Mouse (Mus musculus): ENCODE data around the gene Eif2ak4.

The Eif2ak4 gene

DNA sequence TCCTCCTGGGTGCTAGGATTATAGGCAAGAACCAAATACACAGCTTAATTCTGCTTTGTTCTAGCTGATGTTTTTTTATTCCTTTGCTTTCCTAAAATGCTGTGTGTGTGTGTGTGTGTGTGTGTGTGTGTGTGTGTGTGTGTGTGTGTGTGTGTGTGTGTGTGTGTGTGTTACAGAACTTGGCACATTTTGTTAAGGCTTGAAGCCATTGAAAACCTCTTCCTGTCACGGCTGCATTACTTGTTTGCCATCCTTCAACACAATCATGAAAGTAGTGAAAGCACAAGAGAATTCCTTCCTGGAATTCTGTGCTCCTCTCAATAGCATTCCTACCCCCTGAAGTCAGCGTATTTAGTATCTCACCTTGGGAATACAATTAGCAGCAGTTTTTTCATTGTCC lies 77.5 kb downstream of the Eif2ak4 start:
- DNase-seq (ENCODE audit: low read depth) = no peak

DNA sequence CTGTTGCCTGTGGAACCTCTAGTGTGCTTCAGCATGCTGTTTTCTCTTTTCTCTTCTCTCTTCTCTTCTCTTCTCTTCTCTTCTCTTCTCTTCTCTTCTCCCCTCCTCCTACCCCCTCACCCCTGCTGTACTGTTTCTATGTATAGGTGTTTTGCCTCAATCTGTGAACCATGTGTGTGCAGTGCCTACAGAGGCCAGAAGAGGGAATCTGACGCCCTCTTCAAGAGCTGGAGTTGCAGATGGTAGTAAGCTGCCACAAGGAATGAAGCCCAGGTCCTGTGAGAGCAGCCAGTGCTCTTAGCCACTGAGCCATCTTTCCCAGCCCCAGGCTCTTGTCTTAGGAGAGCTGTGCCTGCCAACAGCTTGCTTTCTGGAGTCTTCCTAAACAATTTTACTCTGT lies 78.2 kb downstream of the Eif2ak4 start:
- DNase-seq (ENCODE audit: low read depth) = no peak

DNA sequence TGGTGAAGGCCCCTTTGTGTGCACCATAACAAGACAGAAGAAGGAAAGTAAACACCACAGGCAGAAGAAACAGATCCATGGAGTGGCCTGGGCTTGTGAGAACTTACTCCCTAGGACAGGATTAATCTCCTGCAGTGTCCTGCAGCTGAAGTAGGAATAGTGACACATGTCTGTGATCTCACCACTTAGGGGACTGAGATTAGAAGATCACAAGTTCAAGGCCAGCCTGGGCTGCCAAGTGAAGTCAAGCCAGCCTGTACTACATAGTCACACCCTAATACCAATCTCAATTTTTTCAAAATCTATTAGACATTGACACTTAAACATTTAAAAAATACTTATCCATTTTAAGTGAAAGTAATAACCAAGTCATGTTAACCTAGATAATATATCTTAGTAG lies 79.9 kb downstream of the Eif2ak4 start:
- no peak for DNase-seq (ENCODE audit: low read depth)

DNA sequence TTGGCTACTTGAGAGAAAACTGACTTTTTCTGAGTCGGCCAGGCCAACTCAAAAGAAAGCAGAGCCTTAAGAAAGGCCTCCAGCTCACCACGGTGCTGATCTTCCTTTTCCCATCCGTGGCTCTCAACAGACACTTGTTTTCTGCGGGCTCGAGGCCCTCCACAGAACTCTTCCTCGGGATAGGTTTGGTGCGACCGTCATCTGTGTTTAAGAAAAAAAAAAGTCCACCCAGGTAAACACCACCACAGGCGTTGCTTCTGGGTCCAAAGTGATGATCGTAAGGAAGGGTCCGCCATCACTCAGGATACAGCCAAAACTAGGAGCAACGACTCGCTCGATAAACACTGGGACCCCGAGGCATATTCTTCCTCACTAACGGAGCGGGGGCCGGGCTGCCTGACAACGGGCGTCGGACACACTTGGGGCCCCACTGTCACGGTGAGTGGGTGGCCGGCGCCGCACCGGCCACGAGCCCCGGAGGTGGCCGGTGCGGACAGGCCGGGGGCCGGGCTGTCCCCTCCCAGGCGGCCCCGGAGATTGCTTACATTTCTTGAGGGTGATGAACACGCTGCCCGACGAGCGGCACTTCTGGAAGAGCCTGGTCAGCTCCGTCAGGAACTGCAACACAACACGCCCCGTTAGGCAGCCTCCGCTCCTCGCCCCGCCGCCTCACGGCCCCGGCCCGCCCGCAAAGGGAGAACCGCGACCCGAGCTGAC lies 90.6 kb downstream of the Eif2ak4 start:
- DNase-seq (ENCODE audit: low read depth) = no peak

DNA sequence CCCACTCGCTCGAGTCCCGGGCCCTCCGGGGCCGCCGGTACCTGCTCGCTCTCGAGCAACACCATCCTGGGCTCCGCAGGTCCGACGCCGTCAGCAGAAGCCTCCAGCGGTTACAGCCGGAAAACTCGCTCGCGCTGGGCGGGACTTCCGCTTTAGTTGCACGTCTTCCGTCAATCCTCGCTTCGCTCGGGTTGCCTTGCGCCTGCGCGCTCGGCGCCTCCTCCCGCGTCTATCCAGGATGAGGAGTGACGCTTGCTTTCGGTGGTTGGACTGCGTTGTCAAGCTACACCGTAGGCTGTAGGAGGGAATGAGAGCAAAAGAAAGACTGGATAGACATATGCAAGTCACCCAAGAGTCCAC lies 91.1 kb downstream of the Eif2ak4 start, which contains the start of gene Srp14:
TSS of gene Srp14 (minus strand) at position 162 of the 360 bp plus-strand sequence.
- peak; percentile 91 for DNase-seq (ENCODE audit: low read depth)

DNA sequence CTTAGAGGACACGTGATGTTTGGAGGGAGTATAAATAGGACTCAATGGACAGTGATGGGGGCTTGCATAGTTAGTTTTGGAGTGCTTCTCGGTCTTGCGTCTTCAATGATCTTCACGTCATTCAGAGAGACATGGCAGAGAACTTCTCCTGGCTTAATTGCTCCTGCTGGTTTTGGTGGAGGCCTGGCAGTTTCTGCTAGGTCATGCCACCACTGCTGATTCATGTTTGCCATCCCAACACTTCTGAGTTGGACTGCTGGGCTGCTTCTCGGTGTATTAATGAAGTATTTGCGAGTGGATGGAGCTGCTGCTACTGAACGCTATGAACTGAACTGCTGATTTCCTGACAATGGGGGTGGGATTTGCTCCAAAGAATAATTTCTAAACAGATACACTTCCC lies 92.5 kb downstream of the Eif2ak4 start:
- no peak for DNase-seq (ENCODE audit: low read depth)

DNA sequence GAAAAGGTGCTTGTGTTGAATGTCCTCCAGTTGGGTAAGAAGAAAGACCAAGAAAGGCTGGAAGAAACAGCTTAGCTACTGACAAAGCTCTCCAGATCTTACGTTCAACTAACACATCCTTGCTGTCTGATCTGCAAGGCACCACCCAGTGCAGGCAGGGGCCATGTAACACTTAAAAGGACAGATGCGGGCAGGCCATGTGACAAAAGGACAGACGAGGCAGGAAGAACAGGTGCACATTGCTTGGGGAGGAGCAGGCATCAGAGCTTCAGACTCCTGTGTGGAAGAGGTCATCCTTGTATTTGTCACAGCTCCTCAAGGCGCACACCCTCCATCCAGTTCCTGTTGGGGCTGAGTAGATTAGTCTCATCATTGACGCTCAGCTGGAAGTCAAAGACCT lies 94.6 kb downstream of the Eif2ak4 start:
- DNase-seq (ENCODE audit: low read depth) = no peak

DNA sequence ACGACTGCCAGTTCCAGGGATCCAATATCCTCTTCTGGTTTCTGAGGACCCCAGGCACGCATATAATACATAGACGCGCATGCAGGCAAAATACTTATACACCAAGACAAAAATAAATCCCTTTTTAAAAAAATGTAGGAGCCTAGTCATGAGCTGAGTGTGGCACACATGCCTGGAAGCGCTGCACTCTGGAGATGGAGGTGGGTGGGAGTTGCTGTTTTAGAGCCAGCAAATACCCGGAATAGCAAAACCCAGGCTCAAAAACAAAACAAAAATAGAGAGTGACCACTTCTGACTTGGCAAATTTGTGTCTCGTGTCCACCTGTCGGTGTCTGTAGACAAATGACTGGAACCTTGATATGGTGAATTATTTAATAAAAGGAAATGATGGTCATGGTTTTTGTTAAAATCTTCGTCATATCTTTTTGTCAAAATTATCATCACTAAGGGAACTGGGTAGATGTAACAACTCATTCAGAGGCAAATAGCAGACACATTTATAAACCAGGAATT lies 96.0 kb downstream of the Eif2ak4 start:
- DNase-seq (ENCODE audit: low read depth) = no peak

DNA sequence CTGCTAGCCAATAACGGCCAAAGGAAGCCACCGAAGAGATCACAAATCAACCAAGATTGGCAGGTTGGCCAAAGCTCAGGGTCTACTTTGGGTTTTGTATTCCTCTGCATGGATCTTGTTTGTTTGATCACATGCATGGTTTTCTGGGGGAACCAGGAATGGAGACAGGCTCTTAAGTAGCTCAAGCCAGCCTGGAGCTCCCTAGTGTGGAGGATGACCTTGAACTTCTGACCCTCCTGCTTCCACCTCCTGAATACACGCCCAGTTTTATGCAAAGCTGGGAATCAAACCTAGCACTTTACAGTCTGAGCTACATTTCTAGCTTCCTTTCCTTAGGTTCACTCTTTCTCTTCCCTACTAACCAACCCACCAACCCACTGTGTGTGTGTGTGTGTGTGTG lies 97.0 kb downstream of the Eif2ak4 start:
- no peak for DNase-seq (ENCODE audit: low read depth)

DNA sequence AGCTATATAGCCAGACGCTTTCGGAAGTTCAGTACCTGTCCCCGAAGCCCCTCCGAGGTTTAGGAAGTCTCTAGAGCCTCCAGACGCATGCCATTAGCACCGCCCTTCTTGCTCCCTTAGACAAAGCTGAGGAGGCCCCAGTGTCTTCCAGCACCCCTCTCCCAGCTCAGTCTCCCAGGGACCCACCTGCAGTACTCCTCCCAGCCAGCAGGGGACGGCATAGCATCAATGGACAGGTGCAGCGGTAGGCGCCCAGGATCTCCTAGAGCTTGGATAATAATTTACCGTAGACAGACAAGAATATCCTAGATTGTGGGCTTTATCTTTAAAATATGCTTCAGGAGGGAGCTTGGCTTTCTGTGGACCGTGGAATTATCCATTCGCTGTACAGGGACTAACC lies 98.5 kb downstream of the Eif2ak4 start:
- peak; percentile 41 for DNase-seq (ENCODE audit: low read depth)

DNA sequence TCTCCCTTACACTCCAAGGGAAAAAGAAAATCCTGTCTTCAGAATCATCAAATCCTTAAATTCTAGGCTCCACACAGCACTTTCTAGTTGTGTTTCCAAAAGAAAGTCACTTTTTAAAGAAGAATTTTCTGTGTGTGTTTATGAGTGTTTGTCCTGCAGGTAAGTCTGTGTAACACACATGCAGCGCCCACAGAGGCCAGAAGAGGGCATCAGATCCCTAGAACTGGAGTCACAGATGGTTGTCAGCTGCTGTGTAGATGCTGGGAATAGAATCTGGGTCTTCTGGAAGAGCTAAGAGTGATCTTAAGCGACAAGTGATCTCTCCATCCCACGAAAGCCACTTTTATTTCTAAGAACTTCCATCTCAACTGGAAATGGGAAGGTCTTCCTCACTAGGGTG lies 99.4 kb downstream of the Eif2ak4 start:
- DNase-seq (ENCODE audit: low read depth) = no peak

DNA sequence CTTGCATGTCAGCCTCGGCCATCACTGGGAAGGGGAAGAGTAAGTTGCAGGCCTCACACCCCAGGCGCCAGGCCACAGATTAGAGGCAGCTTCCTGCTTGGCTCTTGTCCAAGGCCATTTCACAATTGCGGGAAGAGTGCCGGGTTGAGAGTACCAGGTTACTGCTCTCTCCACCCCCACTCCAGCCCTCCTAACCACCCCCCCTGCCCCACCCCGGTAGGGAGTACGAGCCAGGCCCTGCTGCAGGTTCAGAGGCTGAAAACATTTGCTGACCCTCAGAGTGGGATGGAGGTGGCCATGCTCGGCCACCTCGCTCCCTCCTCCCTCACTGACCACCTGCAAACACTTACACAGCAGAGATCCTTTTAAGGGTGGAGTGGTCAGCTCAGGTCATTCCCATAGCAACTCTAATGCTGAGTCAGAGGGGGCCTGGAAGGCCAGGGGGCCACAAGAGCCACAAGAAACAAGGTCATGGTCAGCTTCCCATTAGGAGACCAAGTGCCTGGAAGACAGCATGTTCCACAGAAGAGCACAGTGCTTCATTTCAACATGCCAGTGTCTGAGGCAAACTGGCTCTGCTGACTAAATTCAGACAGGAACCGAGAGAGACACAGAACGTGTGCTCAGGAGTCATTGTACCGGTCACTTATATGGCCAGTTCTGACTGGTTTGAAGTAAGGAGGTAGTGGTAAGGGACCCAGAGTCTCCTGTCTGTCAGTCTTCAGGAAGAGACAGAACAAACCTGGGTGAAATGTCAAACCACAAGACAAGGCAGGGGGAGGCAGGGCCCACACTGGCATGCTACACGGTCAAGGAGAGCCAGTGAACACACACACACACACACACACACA lies 102.0 kb downstream of the Eif2ak4 start:
- no peak for DNase-seq (ENCODE audit: low read depth)

DNA sequence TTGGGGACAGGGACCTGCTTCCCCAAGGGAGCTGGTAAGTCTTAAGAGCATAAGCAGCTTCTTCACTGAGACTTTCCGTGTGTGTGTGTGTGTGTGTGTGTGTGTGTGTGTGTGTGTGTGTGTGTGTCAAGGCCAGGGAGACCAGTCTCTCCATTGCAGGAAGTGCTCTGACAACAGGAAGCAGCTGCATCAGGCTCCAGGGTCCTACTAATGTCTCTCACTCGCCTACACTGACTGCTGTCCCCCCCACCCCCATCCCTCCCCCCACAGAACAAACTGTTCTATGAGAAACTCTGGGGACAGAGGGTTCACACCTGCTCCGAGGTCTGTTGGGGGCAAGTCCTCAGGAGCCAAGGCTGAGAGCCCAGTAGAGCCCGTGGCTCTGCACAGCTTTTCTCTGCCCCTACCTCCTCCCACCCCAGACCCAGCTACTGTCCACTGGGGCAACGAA lies 102.9 kb downstream of the Eif2ak4 start:
- DNase-seq (ENCODE audit: low read depth) = no peak

DNA sequence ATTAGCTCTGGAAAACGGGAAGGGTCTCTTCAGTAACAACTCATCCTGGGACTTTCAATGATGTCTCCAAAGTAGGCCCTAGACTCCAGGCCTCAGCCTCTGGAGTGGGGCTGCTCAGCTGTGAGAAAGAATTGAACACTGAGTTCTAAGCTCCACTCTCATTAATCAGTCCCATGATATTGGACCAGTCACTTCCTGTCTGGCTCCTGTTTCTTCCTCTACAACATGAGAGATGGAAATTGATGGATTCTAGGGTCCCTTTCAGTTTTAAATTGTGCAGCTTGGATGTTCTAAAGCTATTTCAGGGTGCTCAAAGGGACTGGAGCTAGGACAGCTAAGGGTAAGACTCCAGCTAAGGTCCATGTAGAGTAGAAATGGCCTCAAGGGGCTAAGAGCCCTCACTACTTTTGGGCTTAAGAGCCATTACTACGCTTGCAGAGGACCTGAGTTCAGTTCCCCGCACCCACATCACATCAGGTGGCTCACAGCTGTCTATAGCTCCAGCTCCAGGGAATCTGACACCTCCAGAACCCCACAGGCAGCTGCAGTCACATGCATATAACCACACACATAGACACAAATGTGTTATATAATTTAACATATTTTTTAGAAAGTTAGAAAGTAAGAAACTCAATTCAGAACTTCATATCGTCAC lies 103.5 kb downstream of the Eif2ak4 start:
- no peak for DNase-seq (ENCODE audit: low read depth)

DNA sequence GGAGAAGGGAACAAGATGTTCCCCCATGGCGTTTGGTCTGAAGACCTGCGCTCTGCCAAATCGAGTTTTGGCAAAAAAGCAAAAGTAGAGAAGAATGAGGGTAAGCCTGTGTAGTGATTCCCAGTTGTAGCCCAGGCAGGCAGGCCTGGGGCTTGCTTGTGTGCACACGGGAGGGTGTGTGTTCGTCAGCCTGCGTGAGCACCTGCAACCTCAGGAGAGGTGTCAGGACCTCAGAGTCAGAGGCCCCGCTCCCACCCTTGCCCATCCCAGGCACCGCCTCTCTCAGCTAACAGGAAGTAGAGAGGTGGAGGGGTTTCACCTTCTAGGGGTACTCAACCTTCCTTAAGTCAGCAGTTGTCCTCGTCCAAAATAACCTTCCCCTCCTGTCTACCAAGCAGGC lies 106.6 kb downstream of the Eif2ak4 start:
- no peak for DNase-seq (ENCODE audit: low read depth)

DNA sequence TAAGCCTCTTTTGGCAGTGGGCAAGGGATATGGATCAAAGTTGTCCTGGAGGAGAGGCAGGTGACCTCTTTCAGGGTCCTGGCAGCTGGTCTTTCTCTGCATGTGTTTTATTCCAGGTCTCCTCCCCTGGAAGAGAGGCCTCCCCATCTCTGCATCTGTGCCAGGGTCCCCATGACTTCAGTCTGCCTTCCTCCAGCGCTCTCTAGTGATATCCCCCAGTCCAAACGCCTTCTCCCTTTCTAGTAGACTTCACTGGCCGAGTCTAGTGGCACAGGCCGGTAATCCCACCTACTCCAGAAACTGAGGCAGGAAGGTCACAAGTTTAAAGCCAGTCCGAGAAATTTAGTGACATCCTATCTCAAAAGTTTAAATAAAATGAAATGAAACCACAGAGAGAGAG lies 109.5 kb downstream of the Eif2ak4 start:
- DNase-seq (ENCODE audit: low read depth) = no peak

DNA sequence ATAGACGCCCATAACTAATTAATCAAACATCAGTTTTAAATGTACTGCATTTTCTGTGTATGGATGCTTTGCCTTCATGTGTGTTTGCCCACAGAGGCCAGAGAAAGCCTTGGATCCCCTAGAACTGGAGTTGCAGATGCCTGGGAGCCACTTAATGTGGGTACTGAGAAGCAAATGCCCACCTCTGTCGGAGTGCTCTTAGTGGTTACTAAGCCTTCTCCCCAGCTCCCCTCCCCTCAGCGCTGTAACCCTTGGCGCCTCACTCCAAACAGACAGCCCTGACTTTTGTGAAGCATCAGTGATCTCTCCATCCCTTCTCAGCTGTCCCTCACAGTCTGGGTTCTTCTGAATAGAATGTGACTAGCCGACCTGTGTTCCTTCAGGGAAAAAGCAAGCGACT lies 110.1 kb downstream of the Eif2ak4 start:
- DNase-seq (ENCODE audit: low read depth) = no peak

DNA sequence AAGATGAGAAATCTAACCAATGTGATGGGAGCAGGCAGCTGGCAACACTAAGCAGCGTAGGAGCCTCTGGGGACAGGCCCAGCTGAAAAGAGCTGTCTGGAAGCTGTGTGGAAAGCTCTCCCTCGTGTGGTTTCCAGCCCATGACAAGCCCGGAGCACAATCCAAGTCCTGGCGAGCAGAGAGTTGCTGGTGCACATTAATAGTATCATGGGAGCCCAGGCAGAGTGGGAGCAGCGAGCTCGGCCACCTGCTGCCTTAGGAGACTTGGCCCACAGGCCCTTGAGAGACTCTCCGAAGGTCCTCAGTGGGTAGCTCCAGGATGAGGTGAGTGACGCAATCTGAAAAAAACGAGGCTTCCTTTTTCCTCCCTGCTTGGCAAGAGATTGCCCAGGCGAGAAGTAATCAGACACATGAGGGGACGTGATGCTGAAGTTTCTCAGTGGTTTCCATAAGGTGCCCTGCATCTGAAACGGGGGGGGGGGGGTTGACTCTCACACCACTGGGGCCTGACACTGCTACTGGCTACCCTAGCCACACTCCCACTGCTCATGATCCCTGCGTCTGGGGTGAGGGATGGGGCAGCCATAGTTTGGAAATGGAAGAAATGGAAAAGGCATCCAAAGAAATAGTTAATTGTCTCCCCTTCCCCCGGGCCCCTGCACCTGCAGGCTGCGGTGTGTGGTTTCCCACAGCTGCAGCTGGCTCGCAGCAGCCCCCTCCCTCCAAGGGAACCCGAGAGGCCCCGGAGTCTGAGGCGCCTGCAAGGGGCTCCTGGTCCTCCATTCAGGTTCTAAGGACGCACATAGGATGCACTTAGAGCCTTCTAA lies 110.9 kb downstream of the Eif2ak4 start:
- no peak for DNase-seq (ENCODE audit: low read depth)

DNA sequence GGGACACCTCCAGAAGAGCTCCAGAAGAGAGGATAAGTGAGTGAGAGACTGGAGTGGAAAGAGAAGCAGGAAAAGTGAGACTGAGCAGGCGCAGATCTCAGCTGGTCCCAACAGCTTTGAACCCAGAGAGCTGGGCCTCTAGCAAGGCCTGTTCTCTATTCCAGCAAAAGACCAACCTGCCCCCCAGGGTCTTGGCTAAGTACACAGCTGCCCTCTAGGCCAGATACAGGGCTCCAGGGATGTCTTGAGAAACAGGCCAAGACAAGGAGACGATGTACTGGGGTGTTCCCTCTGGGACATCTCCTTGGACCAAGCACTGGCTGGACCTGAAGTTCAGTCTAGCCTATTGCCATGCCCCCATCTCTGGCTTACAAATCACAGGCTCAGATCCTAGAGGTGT lies 111.8 kb downstream of the Eif2ak4 start:
- no peak for DNase-seq (ENCODE audit: low read depth)

DNA sequence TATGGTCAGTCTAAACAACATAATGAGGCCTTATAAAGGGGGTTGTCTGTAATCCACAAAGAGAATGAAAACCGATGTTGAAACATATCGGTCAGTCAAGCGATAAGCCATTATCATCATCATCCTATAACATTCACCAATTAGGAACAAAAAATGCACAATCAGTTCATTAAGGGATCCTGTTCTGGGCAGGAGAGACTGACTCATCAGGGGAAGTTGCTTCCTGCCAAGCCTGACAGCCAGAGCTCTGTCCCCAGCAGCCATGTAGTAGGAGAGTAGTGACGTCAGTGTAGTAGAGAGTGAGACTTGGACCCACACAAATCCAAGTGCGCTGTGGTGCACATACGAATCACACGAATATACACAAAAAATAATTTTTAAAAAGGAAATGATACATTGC lies 118.7 kb downstream of the Eif2ak4 start:
- no peak for DNase-seq (ENCODE audit: low read depth)

DNA sequence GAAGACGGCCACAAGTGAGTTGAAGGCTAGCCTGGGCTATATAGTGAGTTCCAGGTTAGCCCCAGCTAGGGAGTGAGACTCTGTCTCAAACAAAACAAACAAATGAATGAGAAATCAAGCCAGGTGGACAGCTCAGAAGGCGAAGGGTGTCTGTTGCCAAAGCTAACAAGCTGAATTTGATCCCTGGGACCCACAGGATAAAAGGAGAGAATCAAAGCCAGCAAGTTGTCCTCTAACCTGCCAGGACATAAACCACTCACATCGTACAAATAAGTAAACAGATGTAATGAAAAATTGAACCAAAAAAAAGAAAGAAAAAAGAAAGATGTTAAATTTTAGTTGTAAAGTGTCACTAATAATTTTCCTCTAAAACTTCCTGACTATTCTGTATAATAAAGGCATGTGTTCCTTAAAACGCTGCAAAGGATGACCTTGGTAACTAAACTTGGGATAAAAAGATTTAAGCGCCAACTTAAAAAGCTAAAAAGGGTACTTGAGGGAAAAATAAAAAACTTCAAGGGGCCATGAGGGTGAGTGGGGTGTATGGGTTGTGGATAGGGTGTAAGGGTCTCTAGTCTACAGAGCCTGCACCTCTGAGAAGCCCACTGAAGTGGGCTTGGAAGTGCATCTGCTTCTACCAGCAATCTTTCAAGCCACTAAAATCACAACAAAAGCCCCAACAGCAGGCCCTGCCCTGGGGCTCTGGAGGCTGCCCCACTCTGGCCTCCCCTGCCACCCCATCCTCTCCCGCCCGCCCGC lies 121.4 kb downstream of the Eif2ak4 start:
- no peak for DNase-seq (ENCODE audit: low read depth)
